Comparison of ENCODE assay signal across 8 mouse cellular contexts in the genomic region with DNA sequence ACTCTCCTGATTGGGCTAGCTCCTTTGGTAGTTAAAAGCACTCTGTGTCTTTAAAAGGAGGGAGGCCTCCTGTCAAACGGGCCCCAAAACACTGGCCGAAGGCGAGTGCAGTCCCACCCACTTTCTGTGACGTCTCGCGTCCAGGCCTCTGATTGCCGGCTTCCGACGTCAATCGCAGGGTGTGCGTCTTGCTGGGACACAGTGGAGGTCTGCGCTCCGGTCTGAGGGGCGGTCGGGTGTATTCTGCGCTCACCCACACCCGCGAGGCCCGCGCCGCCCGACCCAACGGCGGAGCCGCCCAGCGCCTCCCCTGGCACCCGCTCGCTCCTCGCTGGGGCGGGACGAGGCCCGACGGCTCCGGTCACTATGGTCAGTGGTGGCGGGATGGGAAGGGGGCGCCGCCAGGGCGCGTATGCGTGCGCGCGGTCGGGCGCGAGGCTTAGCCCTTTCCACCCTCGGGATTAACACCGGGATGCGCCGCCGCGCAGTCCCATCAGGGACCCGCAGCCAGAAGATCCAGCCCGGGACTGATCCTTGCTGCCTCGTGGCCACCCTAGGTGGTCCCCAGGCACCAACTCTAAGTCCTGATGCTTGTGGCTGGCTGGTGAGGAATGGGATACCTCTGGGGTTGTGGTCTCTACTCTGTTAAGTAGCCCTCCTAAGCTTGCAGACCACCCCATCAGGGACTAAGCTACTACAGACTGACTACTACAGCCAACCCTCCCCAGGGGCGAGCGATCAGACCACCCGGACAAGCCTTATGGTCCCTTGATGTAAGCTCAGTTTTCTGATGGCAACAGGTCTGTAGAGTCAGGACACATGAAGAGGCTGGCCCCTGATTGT. TPM values are rescaled to one million over a fixed set of nuclear protein-coding genes. Genes with fewer than 3 reads are reported as not detected.
A peak's percentile ranks its signal among the peaks of the same experiment; 100 is the strongest.
DNase-seq lines count a peak whose midpoint lies in the region; ATAC-seq lines count a peak whose summit lies in the region.

Otub2 (plus strand) TSS at position 178 of the 843 bp plus-strand sequence.

- H3K9me3 ChIP-seq in hindbrain, embryonic 12.5 days (replicated peaks): no peaks in the 10 kb centered on the region

- peaks cover 6% of the 10 kb centered on the region for H3K4me1 ChIP-seq in hindbrain, embryonic 12.5 days

- H3K4me2 ChIP-seq in hindbrain, embryonic 12.5 days (replicated peaks): peak within 1 kb of the TSS; percentile 76

- peak within 1 kb of the TSS; percentile 79 for H3K4me3 ChIP-seq in hindbrain, embryonic 12.5 days

- H3K9ac ChIP-seq in hindbrain, embryonic 12.5 days: peak within 1 kb of the TSS; percentile 92

- H3K27me3 ChIP-seq in hindbrain, embryonic 12.5 days: no peaks in the 10 kb centered on the region

- no peaks in the 10 kb centered on the region for H3K36me3 ChIP-seq in hindbrain, embryonic 12.5 days

- DNase-seq in Muller cell, postnatal 12 days (ENCODE audit: inconsistent ontology term): peak; percentile 94
- DNase-seq in cerebellum, adult 9-11 months: peak; percentile 97
- DNase-seq in frontal cortex, postnatal 10 days (ENCODE audit: low spot score in 2 of 2): peak; percentile 94 to 98
- peak; percentile 96 to 98 for DNase-seq in layer of hippocampus, postnatal 14 days (ENCODE audit: low spot score in 2 of 2)
- peak; percentile 96 for DNase-seq in lung, postnatal 14 days
- peak; percentile 95 for DNase-seq in retina, adult 2 months (ENCODE audit: low read depth, low spot score)
- peak; percentile 90 to 93 for DNase-seq in thymus, postnatal 36 days

- under 1% methylated on average over 56 of the region's 58 CpGs for WGBS in hindbrain, embryonic 12.5 days

- H3K27ac ChIP-seq in hindbrain, embryonic 12.5 days: peak within 1 kb of the TSS; percentile 71

- peak; percentile 99 for ATAC-seq in hindbrain, embryonic 12.5 days (ENCODE audit: low FRiP score)

RNA-seq across cellular contexts. Expression of gene Otub2, which starts in this region (rescaled TPM):
- polyA plus RNA-seq in hindbrain, embryonic 12.5 days (2016; fragmentation: Nextera tagmentation; extraction: Ambion mirVana): 16.9 TPM in 2 replicates
- total RNA-seq in layer of hippocampus, postnatal 14 days (2021): 10 to 100 TPM; 45.3 to 47.3 TPM

Comparison
In these comparisons a context has a peak if more than half of its experiments do, and no peak if none do; other contexts are left out.
1. Peak in every context shown above with its lines: DNase-seq, ATAC-seq, H3K4me3 ChIP-seq and H3K27ac ChIP-seq.